Mouse (Mus musculus) cortical plate, adult 2 months (tissue): ENCODE data around the gene Setd7.

Experiments
- CTCF ChIP-seq: fragments of 200-500 bp; IDR thresholded peaks from 2 replicates; pipeline ENCODE4 v1.5.1; 2011; ENCODE audit warnings: mild to moderate bottlenecking, control low read depth, low read length; ENCODE audit not compliant: insufficient read depth; ENCODE audit errors: extremely low read depth
- POLR2A ChIP-seq: fragments of 200-500 bp; IDR thresholded peaks from 2 replicates; pipeline ENCODE4 v1.6.1; 2011; ENCODE audit warnings: mild to moderate bottlenecking, low read length, control low read depth; ENCODE audit not compliant: insufficient read depth; ENCODE audit errors: extremely low read depth

DNA sequence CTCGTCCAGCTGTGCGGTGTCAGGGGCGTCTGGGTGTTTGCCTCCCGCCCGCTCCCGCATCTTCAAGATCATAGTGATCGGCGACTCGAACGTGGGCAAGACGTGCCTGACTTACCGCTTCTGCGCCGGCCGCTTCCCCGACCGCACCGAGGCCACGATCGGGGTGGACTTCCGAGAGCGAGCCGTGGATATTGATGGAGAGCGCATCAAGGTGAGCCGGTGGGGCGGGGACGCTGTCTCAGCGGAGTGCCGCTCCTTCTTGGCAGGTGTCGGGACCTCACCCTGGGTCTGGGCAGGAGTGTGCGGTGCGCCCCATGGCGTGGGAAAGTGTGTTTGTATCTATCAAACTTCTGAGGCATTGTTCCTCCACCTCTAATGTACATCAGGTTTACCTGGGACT is 76.3 kb downstream of the Setd7 start:
- no peak for TF ChIP-seq CTCF
- TF ChIP-seq POLR2A: no peak
